Mouse (Mus musculus) forebrain, embryonic 10.5 days (tissue): ENCODE measurements around the gene Tmem56. TPM values are rescaled to one million over a fixed set of nuclear protein-coding genes. Genes with fewer than 3 reads are reported as not detected.

Experiments used
- DNase-seq: peaks from one replicate; pipeline ENCODE4 v3.0.0-alpha.2; 2017; ENCODE audit warnings: low spot score; ENCODE audit errors: extremely low spot score
- H3K27ac ChIP-seq: fragments of 300-500 bp; sonication (generic); 2 replicates; pipeline ENCODE4 v1.5.1; 2016; ENCODE audit warnings: mild to moderate bottlenecking
- H3K27me3 ChIP-seq: fragments of 300-500 bp; sonication (generic); 2 replicates; pipeline ENCODE4 v1.6.1; 2016; ENCODE audit warnings: mild to moderate bottlenecking; ENCODE audit not compliant: poor library complexity, severe bottlenecking
- H3K36me3 ChIP-seq: fragments of 300-500 bp; sonication (generic); replicated peaks from 2 replicates; pipeline ENCODE4 v1.6.1; 2016; ENCODE audit warnings: mild to moderate bottlenecking, moderate library complexity
- H3K4me1 ChIP-seq: fragments of 300-500 bp; sonication (generic); 2 replicates; pipeline ENCODE4 v1.6.1; 2016
- H3K4me3 ChIP-seq: fragments of 300-500 bp; sonication (generic); 2 replicates; pipeline ENCODE4 v1.5.1; 2016; ENCODE audit warnings: mild to moderate bottlenecking, moderate library complexity
- H3K9me3 ChIP-seq: fragments of 300-500 bp; sonication (generic); 2 replicates; pipeline ENCODE4 v1.6.1; 2016; ENCODE audit warnings: mild to moderate bottlenecking, moderate library complexity
- WGBS: fragments of 180-500 bp; shearing (Covaris S2); methylation state at CpG from one replicate; pipeline ENCODE4 v1.1.7; 2016; 5-methylcytosine and 5-hydroxymethylcytosine counted together
- polyA plus RNA-seq: library from polyadenylated mRNA; unstranded; fragments of >200 nt; fragmentation: Nextera tagmentation; extraction: Ambion mirVana; gene quantifications from 2 replicates; pipeline ENCODE4 v1.2.1, GENCODE M21; 2016

The Tmem56 gene
- polyA plus RNA-seq, 1 experiment from 2014 or later = 1.4 TPM

DNA sequence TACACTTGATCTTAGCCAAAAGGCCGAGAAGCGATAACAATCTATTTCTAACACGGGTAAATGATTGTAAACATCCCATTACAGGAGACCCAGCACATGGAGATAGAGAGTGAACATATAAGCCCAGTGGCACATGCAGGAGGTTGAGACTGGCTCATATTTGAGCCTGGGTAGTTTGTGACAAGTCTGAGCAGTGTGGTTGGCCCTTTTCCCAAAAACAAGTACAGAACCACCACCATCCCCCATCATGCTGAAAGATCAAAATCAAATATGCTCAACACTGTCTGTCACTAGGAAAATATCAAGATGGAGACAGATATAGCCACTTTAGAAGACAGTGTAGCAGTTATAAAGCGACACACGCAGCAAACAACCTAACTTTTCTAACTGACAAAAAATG lies 73.9 kb downstream of the Tmem56 start:
- H3K27ac ChIP-seq = no peak overlapping the region
- H3K27me3 ChIP-seq = no peaks in the 10 kb centered on the region
- no peak for DNase-seq
- 93% methylated on average over 5 of the region's 5 CpGs for WGBS
- H3K9me3 ChIP-seq = no peaks in the 10 kb centered on the region
- no peaks in the 10 kb centered on the region for H3K4me1 ChIP-seq
- no peaks in the 10 kb centered on the region for H3K36me3 ChIP-seq
- no peak overlapping the region for H3K4me3 ChIP-seq

DNA sequence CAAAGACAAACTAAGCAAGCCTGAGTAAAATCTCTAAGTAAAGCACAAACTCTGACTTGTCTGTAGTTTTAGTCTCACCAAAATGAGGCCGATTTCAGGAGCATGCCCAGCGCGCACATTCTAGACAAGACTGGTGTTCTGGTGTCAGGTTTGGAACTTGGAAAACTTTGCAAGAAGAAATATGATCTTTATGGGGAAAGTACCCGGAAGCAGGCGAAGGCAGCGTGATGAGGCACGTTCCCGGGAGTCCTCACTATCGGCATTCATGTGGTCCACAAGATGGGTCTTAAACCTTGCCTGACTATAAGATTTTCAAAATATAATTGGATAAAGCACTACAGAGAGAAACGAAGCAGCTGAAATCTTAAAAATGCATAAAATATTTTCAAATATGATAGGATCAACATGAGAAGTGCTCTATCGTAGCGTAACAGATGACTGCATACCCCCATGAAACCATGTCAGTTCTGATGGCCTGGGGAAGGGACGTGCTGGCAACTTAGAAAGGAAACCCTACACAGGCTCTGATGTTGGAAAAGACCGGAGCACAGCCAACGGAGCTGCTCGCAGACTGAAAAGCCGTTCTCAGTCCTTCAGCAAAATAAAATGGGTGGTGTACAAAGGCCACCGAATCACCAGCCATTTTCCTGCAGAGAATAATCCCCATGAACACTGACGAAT lies 76.6 kb downstream of the Tmem56 start:
- no peak overlapping the region for H3K27ac ChIP-seq
- H3K36me3 ChIP-seq = no peaks in the 10 kb centered on the region
- no peak for DNase-seq
- H3K4me3 ChIP-seq = no peak overlapping the region
- H3K27me3 ChIP-seq = no peaks in the 10 kb centered on the region
- H3K9me3 ChIP-seq = no peaks in the 10 kb centered on the region
- WGBS = 92% methylated on average over 19 of the region's 19 CpGs
- H3K4me1 ChIP-seq = no peaks in the 10 kb centered on the region

DNA sequence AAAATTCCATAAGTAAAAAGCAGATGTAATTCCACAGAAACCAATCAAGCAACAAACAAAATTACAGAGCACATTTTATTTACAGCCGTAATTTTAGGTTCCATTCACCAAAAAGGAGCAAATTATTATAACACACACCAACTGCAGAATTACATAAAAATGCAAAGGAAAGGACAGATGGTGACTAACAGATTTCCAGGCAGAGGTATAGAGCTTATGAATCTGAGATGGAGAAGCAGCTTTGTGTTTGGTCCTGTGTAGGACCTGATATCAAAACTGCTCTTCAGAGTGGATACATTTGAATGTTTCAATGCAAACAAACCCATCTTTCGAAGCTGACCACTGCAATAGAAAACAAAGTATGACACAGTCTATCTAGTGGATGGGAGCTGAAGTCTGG lies 80.3 kb downstream of the Tmem56 start:
- WGBS = 93% methylated on average over 2 of the region's 2 CpGs
- Histone ChIP-seq H3K4me3 (no peak overlapping the region), H3K9me3 (no peaks in the 10 kb centered on the region), H3K4me1 (peaks cover 5% of the 10 kb centered on the region), H3K36me3 (no peaks in the 10 kb centered on the region), H3K27me3 (no peaks in the 10 kb centered on the region), H3K27ac (no peak overlapping the region)
- no peak for DNase-seq

DNA sequence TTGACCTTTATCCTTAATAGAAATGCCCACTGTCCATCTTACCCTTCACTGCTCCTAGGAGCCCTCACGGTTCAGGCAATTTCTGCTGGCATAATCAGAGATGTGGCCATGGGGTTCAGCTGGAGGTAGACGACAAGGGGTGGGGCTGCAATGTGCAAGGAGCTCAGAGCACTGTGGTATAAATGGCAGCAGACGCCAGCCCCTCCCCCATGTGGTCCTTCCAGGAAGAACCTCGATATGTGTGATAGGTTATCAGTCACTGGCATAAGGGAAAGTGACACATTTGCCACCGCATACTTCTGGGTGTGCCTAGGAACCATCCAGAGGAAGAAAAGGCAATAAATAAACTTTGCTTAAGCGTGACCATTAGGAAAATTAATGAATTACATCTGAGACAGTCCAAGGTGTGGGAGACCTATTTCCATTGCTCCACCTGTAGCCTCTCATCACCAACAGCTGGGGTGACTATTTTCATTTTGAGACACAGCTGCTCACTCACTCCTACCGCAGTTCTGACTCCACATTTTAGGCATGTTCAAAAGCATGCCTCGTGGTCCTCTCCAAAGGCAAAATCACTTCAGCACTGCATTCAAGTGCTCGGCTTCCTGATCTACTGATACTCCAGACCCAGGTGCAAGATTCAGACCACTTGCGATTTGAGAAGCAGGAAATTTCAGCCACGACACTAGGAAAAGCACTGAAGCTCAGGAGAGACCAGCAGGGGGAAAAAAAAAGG lies 81.7 kb downstream of the Tmem56 start:
- Histone ChIP-seq H3K27ac (no peak overlapping the region), H3K36me3 (no peaks in the 10 kb centered on the region), H3K9me3 (no peaks in the 10 kb centered on the region), H3K4me1 (peaks cover 5% of the 10 kb centered on the region), H3K27me3 (no peaks in the 10 kb centered on the region), H3K4me3 (no peak overlapping the region)
- WGBS = 74% methylated on average over 11 of the region's 11 CpGs
- no peak for DNase-seq

DNA sequence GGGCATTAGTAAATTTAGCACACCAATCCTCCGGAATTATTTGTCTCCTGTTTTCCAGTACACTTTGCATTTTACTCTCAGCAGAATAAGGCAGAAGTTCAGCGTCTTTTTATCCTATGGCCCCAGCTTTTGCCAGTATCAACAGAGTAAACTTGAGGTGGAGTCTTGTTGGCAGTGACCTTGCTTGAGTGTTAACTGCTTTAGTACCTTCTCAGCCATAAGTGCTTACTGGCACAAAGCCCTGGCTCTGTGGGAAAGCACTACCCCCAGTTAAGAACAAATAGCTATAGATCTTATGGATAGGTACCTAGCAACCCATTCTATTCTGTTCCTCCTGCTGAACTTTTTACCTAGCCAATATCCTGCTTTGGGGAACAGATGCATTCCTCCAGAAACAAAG lies 93.7 kb downstream of the Tmem56 start:
- WGBS = 91% methylated on average over 2 of the region's 2 CpGs
- Histone ChIP-seq H3K36me3 (no peaks in the 10 kb centered on the region), H3K27me3 (no peaks in the 10 kb centered on the region), H3K9me3 (peaks cover 5% of the 10 kb centered on the region; the same call in 1 of the 2 replicates), H3K27ac (no peak overlapping the region), H3K4me3 (no peak overlapping the region), H3K4me1 (no peaks in the 10 kb centered on the region)
- DNase-seq = no peak

DNA sequence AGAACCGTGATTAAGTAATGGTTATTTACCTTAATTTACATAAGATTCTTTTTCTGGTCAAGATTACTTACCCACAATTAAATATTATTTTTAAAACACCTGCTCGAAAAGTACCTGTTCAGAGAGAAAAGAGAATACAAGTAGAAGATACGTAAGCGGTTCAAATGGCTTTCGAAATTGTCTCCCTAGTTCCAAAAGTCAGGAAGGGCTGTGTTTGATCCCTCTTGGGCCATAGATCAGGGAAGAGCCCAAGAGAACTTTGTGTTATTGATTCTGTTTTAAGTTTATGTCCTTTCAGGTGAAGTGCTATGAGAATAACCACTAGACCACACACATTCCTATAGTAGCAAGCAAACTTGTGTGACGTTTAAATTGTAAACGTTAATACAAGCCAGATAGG lies 95.4 kb downstream of the Tmem56 start:
- H3K27ac ChIP-seq = no peak overlapping the region
- no peak for DNase-seq
- H3K36me3 ChIP-seq = no peaks in the 10 kb centered on the region
- peaks cover 5% of the 10 kb centered on the region; the same call in 1 of the 2 replicates for H3K9me3 ChIP-seq
- WGBS = 91% methylated on average over 7 of the region's 7 CpGs
- no peaks in the 10 kb centered on the region for H3K27me3 ChIP-seq
- no peaks in the 10 kb centered on the region for H3K4me1 ChIP-seq
- no peak overlapping the region for H3K4me3 ChIP-seq

DNA sequence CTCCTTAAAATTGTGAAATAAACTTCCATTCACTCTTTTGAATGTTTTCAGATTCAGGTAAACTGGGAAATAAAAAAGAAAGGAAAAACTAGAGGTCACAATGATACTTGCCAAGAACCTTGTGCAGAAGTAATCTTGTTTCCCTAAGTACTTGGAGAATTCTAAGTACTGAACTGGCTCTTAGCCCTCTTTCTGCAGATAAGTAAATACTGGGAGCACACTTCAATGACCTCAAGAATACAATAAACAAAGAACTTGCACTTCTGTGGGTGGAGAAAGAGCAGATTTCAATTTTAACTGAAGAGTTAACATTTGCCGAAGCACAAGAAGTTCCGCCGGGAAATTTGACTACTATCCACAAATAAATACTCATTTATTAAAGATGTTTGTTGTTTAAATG lies 96.0 kb downstream of the Tmem56 start:
- Histone ChIP-seq H3K27me3 (no peaks in the 10 kb centered on the region), H3K27ac (no peak overlapping the region), H3K36me3 (no peaks in the 10 kb centered on the region), H3K4me1 (no peaks in the 10 kb centered on the region), H3K4me3 (no peak overlapping the region), H3K9me3 (peaks cover 5% of the 10 kb centered on the region; the same call in 1 of the 2 replicates)
- DNase-seq = no peak
- 99% methylated on average over 3 of the region's 3 CpGs for WGBS

DNA sequence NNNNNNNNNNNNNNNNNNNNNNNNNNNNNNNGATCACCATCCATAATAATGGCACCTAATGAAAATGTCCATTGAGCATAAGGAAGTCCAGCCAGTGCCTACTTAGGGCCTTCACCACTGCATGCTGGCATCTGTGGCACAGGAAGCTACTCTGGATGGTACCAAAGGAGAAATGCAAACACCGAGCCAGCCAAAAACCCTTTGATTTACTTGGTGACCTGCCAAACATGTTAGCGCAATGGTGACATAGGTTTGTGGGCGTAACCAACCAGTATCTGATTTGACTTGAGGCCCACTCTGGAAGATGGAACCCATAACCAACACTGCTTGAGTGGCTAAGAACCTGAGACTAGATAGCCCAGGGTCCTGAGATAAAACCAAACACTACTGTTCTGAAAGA lies 97.7 kb downstream of the Tmem56 start:
- DNase-seq = no peak
- Histone ChIP-seq H3K27me3 (no peaks in the 10 kb centered on the region), H3K9me3 (peaks cover 5% of the 10 kb centered on the region; the same call in 1 of the 2 replicates), H3K27ac (no peak overlapping the region), H3K36me3 (no peaks in the 10 kb centered on the region), H3K4me1 (no peaks in the 10 kb centered on the region), H3K4me3 (no peak overlapping the region)
- WGBS = 96% methylated on average over 3 of the region's 3 CpGs

DNA sequence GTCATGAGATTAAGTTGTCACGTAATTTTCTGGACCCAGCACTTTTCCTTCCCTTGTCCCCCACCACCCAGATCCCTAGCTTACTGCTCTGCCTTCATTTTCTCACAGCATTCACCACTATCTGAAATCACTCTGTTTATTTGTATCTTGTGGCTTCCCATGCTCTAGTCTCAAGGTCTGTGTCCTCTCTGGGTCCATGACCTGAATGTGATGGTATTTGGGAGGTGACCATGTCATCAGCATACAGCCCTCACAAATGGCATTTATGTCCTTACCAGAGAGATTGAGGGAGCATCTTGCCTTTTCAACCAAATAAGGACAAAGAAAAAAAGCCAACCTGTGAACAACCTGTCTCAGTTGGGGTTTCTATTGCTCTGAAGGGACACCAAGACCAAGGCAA lies 106.9 kb downstream of the Tmem56 start:
- H3K27me3 ChIP-seq = no peaks in the 10 kb centered on the region
- H3K9me3 ChIP-seq = no peaks in the 10 kb centered on the region
- no peak overlapping the region for H3K4me3 ChIP-seq
- H3K27ac ChIP-seq = no peak overlapping the region
- DNase-seq = no peak
- H3K4me1 ChIP-seq = peaks cover 10% of the 10 kb centered on the region
- no peaks in the 10 kb centered on the region for H3K36me3 ChIP-seq
- WGBS = 92% methylated on average over 1 of the region's 1 CpGs

DNA sequence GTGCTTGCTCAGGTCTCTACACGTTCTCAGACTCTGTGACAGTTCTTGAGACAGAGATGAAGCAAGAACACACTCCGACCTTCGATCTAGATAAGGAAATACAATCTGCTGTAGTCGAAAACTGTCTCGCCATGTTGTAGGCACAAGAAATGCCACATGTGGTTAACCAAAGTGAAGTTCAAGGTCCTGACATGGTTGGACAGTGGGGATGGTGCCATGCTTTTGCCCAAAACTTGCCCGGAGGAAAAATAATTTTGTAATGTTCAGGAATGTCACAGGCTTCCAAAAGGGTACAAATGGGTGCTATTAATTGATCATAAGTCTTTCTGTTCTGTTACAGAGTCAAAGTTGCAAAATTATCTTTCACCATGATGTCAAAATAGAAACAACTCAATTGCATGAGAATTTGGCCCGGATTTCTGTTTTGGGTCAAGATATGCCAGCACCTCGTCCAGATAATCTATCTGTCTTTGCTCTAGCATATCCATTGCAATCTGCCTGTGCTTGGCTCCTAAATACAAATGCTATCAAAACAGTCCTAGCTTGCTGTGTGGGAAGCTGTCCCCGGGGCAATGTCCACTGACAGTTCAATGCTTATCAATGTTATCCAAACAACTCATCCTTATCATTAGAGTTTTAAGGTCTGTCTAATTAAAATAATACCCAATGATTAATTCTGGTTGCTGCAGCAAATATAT lies 108.5 kb downstream of the Tmem56 start:
- H3K36me3 ChIP-seq = no peaks in the 10 kb centered on the region
- H3K9me3 ChIP-seq = no peaks in the 10 kb centered on the region
- H3K27me3 ChIP-seq = no peaks in the 10 kb centered on the region
- peaks cover 24% of the 10 kb centered on the region for H3K4me1 ChIP-seq
- no peak overlapping the region for H3K27ac ChIP-seq
- WGBS = 85% methylated on average over 9 of the region's 9 CpGs
- no peak for DNase-seq
- no peak overlapping the region for H3K4me3 ChIP-seq

DNA sequence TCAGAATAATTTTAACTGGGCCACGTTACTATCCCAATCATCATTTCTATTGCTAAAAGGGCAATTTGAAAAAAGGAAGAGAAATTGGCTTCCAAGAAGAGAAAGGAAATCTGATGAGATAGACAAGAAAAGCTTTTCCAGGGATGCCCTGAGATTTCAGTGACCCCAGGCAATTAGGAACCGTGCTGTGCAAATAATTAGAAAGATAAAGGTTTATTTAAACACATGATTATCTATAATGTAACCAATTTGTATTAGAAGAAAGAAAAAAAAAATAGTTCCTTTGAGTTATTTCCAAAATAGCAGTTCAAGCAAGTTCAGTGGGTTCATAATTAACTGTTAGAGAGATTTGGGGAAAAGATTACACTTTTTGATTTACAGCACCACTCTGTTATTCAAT lies 110.2 kb downstream of the Tmem56 start:
- WGBS = 91% methylated on average over 2 of the region's 2 CpGs
- Histone ChIP-seq H3K4me3 (no peak overlapping the region), H3K4me1 (peaks cover 24% of the 10 kb centered on the region), H3K9me3 (no peaks in the 10 kb centered on the region), H3K27me3 (no peaks in the 10 kb centered on the region), H3K36me3 (no peaks in the 10 kb centered on the region), H3K27ac (no peak overlapping the region)
- no peak for DNase-seq

DNA sequence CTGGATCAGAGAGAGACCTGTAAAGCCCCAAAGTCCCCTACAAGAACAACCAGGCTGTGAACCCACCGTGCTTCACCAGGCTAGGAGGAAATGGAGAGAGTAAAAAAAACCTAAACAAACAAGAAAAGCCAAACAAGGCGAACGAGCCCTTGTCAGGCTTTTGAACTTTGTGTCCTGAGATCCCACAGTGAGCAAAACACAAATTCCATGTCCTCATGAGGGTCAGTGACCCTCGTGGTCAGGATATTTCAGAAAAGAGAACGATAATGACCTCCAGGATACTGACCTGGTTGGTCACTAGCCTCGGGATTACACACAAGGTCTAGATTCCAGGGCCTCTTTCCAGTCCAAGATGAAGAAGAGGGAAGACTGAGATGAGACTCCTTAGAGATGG lies 111.0 kb downstream of the Tmem56 start:
- Histone ChIP-seq H3K36me3 (no peaks in the 10 kb centered on the region), H3K4me3 (peak overlapping the region; percentile 77), H3K27me3 (no peaks in the 10 kb centered on the region), H3K9me3 (no peaks in the 10 kb centered on the region), H3K4me1 (peaks cover 24% of the 10 kb centered on the region), H3K27ac (peak overlapping the region; percentile 92)
- 59% methylated on average over 6 of the region's 6 CpGs for WGBS
- DNase-seq = no peak
